Mouse (Mus musculus) CH12F3 (cell line): ENCODE results near the gene Lepr.
"Not testable (repeated sequence)": the region's sequence is repeated elsewhere in the genome, so short reads cannot be mapped to it uniquely, and the experiment has no call there.

Experiments
- in situ Hi-C: fragments of 300-500 bp; cut with MboI; formaldehyde crosslinking; loops from 2 replicates; pipeline ENCODE4 v1.14.3; 2020; ENCODE audit warnings: low sequenced_read_pairs

The Lepr gene

DNA sequence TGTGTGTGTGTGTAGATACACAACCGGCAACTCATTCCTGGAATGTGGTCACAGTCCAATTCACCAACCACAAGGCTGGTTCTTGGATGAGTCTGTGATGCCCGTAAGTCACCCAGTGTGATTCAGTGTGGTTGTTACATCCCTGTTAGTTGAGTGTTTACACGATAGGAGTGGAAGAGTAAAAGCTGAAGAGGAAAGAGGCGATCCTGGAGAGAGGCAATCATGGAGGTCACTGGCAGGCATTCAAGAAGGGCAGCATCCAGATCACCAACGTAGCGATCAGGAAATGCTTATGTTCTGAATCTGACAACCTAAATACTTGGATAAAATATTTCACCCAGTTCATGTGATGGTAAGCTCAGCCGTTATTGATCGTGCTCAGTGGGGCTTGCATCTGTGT, 1.9 kb upstream of the Lepr start:
- in situ Hi-C loops: no loop called here

DNA sequence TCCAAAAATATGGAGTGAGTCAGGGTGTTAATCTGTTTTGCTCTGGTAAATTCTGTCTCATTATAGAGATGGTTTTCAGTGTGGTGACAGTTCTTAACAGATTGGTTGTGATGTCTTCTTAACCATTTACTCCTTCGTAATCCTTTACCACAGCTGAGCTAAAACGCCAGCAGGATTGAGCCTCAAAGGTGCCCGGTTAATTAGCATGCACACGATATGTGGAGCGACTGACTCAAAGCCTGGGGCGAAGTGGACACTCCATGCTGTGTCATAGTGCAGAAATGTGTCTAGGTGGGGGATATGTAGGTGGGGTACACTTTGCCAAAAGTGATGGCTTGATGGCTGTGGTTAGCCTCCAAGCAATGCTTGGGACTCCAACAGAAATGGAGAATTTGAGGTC, 1.4 kb upstream of the Lepr start:
- in situ Hi-C loops: no loop called here

DNA sequence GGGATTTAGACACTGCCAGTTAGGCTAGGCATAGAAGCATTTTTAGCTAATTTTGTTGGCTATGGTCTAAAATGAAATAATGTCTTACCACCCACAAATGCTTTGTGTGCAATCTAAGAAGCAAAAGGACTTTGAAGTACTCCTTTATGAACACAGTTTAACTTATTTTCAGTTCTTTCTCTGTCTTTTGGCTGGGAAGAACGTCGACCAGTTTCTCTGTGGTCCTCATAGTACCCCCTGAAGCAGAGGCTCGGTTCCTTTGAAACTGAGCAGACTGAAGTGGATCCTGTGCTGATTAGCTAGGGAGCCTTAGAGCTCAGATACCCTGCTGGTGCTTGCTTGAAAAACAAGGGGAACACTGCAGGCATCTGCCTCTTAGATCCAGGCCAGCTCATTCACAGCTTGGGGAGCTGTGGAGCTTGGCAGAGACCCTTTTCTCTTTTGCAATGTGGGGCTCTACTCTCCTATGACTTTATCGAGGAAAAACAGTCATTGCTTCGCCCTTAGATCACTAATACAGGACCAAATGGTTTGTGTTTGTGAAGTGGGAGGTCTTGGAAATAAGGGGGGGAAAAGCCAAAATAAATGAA, 1.9 kb downstream of the Lepr start:
- in situ Hi-C loops: no loop called here

DNA sequence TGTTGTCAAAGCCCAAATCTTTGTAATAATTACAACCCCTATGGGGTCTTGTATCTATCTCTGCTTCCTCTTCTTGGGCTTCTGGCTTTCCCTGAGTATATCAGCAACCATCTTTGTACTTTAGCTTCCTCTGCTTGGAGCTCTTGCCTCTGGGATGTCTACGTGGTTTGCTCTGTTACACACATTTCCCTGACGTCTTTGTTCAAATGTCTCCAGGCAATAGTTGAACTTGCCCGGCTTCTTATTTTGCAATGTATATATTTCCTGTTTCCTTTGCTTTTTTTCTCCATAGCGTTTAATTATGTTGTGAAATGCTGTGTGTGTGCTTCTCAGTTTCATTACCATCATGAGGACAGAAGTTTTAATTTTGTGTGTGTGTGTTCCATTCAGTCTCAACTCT, 4.5 kb downstream of the Lepr start:
- in situ Hi-C loops: no loop called here

DNA sequence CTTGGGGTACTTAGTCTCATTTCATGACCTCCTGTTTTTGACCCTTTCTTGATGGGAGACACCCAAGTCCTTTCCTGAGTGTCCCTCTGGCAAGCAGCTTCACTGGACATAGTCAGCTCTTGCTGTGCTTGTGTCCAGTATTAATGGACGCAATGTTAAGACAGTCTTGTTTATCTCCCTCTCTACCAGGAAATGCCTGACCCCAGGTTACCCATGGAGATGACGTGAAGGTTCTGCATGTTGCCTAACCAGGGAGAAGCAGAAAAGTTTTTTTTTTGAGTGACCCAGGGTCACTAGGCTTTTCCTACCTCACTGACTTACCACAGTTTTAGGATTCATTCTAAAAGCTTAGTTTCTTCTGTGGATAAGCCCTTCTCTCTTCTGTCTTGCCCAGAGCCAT, 24.8 kb downstream of the Lepr start:
- in situ Hi-C loops: no loop called here

DNA sequence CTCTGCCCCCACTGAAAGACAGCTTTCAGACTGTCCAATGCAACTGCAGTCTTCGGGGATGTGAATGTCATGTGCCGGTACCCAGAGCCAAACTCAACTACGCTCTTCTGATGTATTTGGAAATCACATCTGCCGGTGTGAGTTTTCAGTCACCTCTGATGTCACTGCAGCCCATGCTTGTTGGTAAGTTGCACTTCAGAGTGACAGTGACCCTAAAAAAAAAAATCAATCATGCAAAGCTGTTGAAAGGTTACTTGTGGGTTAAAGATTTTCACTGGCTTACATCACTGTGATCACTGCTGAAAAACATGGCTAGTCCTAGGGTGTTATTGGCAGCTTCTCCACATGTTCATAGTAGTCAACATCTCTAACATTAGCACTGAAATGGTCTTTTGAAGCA, 28.3 kb downstream of the Lepr start:
- in situ Hi-C loops: no loop called here

DNA sequence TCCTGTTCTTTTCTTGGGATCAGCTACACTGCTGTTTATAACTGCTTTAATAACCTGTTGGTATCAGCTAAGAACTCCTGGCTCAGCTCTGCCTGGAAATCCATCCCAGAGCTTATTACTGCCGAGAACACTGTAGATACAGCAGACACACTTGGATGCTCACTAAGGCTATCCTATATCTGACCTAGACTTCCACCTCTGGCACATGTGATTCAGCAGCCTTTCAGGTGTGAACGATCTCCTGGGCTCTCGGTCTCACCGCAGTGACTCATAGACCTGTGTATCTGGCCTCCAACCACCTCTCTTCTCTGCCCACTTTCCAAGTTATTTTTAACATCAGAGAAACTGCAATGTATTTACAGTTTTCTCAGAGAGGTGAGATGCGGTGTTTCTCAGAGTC, 43.3 kb downstream of the Lepr start:
- in situ Hi-C loops: no loop called here

DNA sequence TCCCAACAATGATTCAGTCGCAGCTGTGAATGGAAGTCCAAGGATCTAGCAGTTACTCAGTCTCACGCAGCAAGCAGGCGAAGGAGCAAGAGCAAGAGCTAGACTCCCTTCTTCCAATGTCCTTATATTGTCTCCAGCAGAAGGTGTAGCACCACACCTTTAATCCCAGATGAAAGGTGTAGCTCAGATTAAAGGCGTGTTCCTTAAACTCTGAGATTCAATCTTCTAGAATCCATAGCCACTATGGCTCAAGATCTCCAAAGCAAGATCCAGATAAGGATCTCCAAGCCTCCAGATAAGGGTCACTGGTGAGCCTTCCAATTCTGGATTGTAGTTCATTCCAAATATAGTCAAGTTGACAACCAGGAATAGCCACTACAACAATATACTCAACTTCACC, 126.7 kb downstream of the Lepr start, which contains the start of gene B020004J07Rik:
Gene B020004J07Rik, minus strand, starts transcription at position 101 of the 400 bp plus-strand sequence.
- in situ Hi-C loops: not testable (repeated sequence)

DNA sequence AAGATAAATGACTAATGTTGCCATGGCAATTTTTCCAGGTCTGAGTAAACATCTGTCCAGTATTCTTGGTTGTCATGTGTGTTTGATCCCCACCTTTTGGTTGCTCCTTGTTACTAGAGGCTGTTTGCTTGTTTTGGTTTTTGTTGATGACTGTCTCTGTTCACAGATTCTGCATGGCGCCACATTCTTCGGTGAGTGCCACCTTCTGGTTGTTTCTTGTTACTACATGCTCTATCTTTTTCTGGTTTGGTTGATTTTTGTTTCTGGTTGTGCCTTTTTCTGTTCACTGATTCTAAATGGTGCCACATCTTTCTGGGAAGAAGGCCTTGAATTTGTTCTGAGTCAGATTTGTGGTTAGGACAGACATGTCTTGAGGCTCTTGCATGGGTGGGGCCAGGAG, 133.7 kb downstream of the Lepr start:
- in situ Hi-C loops: no loop called here

DNA sequence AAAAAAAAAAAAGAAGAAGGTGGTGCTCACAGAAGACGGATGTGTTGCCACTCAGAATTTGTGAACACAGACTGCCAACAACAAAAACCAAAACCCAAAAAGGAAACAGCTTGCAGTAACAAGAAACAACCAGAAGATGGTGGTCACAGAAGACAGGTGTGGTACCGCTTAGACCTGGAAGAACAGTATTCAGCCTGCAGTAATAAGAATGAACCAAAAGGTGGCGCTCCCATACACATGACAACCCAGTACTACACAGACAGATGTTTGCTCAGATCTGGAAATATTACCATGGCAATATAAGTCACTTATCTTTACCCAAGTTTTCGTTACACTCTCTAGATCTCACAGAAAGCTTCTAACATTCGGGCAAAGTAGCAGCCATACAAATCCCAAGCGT, 143.7 kb downstream of the Lepr start:
- in situ Hi-C loops: no loop called here

DNA sequence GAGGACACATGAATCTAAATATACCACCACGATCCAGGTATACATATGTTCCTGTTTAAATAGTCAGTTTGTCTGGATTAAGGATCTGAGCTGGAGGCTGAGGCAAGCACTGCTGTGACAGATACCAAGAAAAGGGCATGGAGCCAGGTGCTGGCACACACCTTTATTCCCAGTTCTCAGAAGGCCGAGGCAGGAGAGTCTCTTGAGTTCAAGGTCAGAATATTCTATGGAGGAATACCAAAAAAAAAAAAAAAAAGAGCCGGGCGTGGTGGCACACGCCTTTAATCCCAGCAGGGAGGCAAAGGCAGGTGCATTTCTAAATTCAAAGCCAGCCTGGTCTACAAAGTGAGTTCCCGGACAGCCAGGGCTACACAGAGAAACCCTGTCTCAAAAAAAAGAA, 145.1 kb downstream of the Lepr start:
- in situ Hi-C loops: no loop called here
